10 mouse cellular contexts compared by ENCODE assay signal in genomic region chr7:83675545-83676254, GRCm38 (mm10). TPM values are rescaled to one million over a fixed set of nuclear protein-coding genes. Genes with fewer than 3 reads are reported as not detected.
DNase-seq lines count a peak whose midpoint lies in the region; ATAC-seq and TF ChIP-seq lines count a peak whose summit lies in the region.
"Had no signal": no experiment of that assay in that cellular context is flagged by ENCODE, and none has a peak within 500 bp of the region (broad histone marks: within the 10 kb centered on the region; RNA-seq: fewer than 3 reads in every experiment).

No protein-coding gene starts in this region.

- no peak overlapping the region for H3K27ac ChIP-seq in kidney, embryonic 16.5 days (ENCODE audit: low read length)
- no peak overlapping the region for H3K27ac ChIP-seq in CH12.LX (ENCODE audit: insufficient read depth, low read depth)
- no peak overlapping the region for H3K27ac ChIP-seq in neural tube, embryonic 15.5 days (replicated peaks)
- H3K27ac ChIP-seq in intestine, embryonic 15.5 days: no peak overlapping the region
- H3K27ac ChIP-seq: liver, embryonic 15.5 days had no signal

- TF ChIP-seq CTCF in CH12.LX (conservative IDR thresholded peaks at IDR 0.05 in 1 of 2, IDR thresholded peaks at IDR 0.05 in 1 of 2; ENCODE audit: low read depth in 2 of 2, low read length in 2 of 2): peak; percentile 29 to 94; a peak in 2 of 4 replicates

- no peaks in the 10 kb centered on the region for H3K9me3 ChIP-seq in kidney, embryonic 16.5 days (ENCODE audit: low read length)
- H3K9me3 ChIP-seq in CH12.LX (replicated peaks; ENCODE audit: low read length): peaks cover 7% of the 10 kb centered on the region
- H3K9me3 ChIP-seq in neural tube, embryonic 15.5 days (replicated peaks): no peaks in the 10 kb centered on the region
- H3K9me3 ChIP-seq in intestine, embryonic 15.5 days: no peaks in the 10 kb centered on the region
- H3K9me3 ChIP-seq: liver, embryonic 15.5 days had no signal

- H3K4me1 ChIP-seq in kidney, embryonic 16.5 days (ENCODE audit: insufficient read depth, low read length): no peaks in the 10 kb centered on the region
- peaks cover 0 to 12% of the 10 kb centered on the region in 2 experiments; a peak in 2 of 4 replicates for H3K4me1 ChIP-seq in CH12.LX (ENCODE audit: control insufficient read depth in 1 of 2, insufficient read depth in 2 of 2)
- no peaks in the 10 kb centered on the region for H3K4me1 ChIP-seq in neural tube, embryonic 15.5 days
- H3K4me1 ChIP-seq in intestine, embryonic 15.5 days (replicated peaks): no peaks in the 10 kb centered on the region
- H3K4me1 ChIP-seq: liver, embryonic 15.5 days had no signal

- TF ChIP-seq RAD21 in CH12.LX (IDR thresholded peaks at IDR 0.05; ENCODE audit: low read depth, low read length): peak; percentile 93

- peak; percentile 55 for DNase-seq in kidney, adult 9 months
- no peak for DNase-seq in CH12.LX (ENCODE audit: extremely low read depth)
- peak; percentile 23 for DNase-seq in adipocyte (ENCODE audit: low spot score)
- peak; percentile 36 for DNase-seq in kidney, postnatal 14 days
- no peak for DNase-seq in ovary, postnatal 10 days (ENCODE audit: low spot score)

- no peaks in the 10 kb centered on the region for H3K36me3 ChIP-seq in kidney, embryonic 16.5 days (ENCODE audit: insufficient read depth, low read length)
- H3K36me3 ChIP-seq in CH12.LX (replicated peaks in 1 of 2; ENCODE audit: control insufficient read depth in 1 of 2, insufficient read depth in 1 of 2, low read length in 1 of 2): no peaks in the 10 kb centered on the region
- H3K36me3 ChIP-seq in neural tube, embryonic 15.5 days: no peaks in the 10 kb centered on the region
- no peaks in the 10 kb centered on the region for H3K36me3 ChIP-seq in intestine, embryonic 15.5 days
- H3K36me3 ChIP-seq: liver, embryonic 15.5 days had no signal

- dilution Hi-C loops in CH12.LX (cut with MboI; ENCODE audit: extremely low pct_ligation_motif_present, extremely low pct_unique_long_range_greater_than_20kb, low sequenced_read_pairs): no loop called here

- H3K79me2 ChIP-seq in CH12.LX (replicated peaks; ENCODE audit: control insufficient read depth, extremely low read depth, insufficient read depth, poor library complexity, severe bottlenecking): no peaks in the 10 kb centered on the region

- no peak overlapping the region for H3K9ac ChIP-seq in kidney, embryonic 16.5 days (replicated peaks; ENCODE audit: low read length)
- H3K9ac ChIP-seq in CH12.LX (ENCODE audit: insufficient read depth, low read depth): no peak overlapping the region
- no peak overlapping the region for H3K9ac ChIP-seq in neural tube, embryonic 15.5 days (replicated peaks)
- H3K9ac ChIP-seq in intestine, embryonic 15.5 days: no peak overlapping the region
- H3K9ac ChIP-seq: liver, embryonic 15.5 days had no signal

- in situ Hi-C loops in CH12.LX (cut with MboI; ENCODE audit: low pct_ligation_motif_present, low pct_unique_long_range_greater_than_20kb, low sequenced_read_pairs): no loop called here

- no peak overlapping the region for H3K4me3 ChIP-seq in kidney, embryonic 16.5 days (ENCODE audit: low read length)
- H3K4me3 ChIP-seq in CH12.LX (replicated peaks in 1 of 3; ENCODE audit: low read depth in 2 of 3, low read length in 2 of 3, poor library complexity in 1 of 3): no peak overlapping the region
- no peak overlapping the region for H3K4me3 ChIP-seq in neural tube, embryonic 15.5 days (replicated peaks)
- H3K4me3 ChIP-seq in intestine, embryonic 15.5 days (replicated peaks): no peak overlapping the region
- H3K4me3 ChIP-seq: erythroblast, embryonic 14.5 days; liver, embryonic 15.5 days had no signal

- ATAC-seq in kidney, embryonic 16.5 days (ENCODE audit: low FRiP score, low TSS enrichment): no peak
- ATAC-seq in neural tube, embryonic 15.5 days (ENCODE audit: low FRiP score): peak; percentile 61; the same call in 1 of the 2 replicates
- ATAC-seq in intestine, embryonic 15.5 days: no peak

- WGBS in kidney, embryonic 16.5 days: 40% methylated on average over 5 of the region's 5 CpGs
- 43% methylated on average over 5 of the region's 5 CpGs for WGBS in neural tube, embryonic 15.5 days
- WGBS in intestine, embryonic 15.5 days: 30% methylated on average over 5 of the region's 5 CpGs

- no peak for TF ChIP-seq EP300 in CH12.LX (IDR thresholded peaks at IDR 0.05; ENCODE audit: low read length)

- no peaks in the 10 kb centered on the region for H3K27me3 ChIP-seq in kidney, embryonic 16.5 days (ENCODE audit: insufficient read depth, low read length)
- H3K27me3 ChIP-seq in CH12.LX (replicated peaks): no peaks in the 10 kb centered on the region
- H3K27me3 ChIP-seq in neural tube, embryonic 15.5 days (replicated peaks): no peaks in the 10 kb centered on the region
- H3K27me3 ChIP-seq in intestine, embryonic 15.5 days (replicated peaks): no peaks in the 10 kb centered on the region
- H3K27me3 ChIP-seq: liver, embryonic 15.5 days had no signal

- no peak overlapping the region for H3K4me2 ChIP-seq in kidney, embryonic 16.5 days (replicated peaks; ENCODE audit: low read depth, low read length)
- no peak overlapping the region for H3K4me2 ChIP-seq in CH12.LX (ENCODE audit: insufficient read depth, low read depth, poor library complexity, severe bottlenecking)
- no peak overlapping the region for H3K4me2 ChIP-seq in neural tube, embryonic 15.5 days
- no peak overlapping the region for H3K4me2 ChIP-seq in intestine, embryonic 15.5 days (replicated peaks)
- H3K4me2 ChIP-seq: liver, embryonic 15.5 days had no signal

- no peak for TF ChIP-seq POLR2A in CH12.LX (IDR thresholded peaks at IDR 0.05; ENCODE audit: low read depth, low read length)

TF ChIP-seq in CH12.LX, 34 proteins besides CTCF, POLR2A, EP300 and RAD21:
- TF ChIP-seq ZC3H11A (IDR thresholded peaks at IDR 0.05; ENCODE audit: low read depth, low read length): peak; percentile 84
- TF ChIP-seq NELFE (IDR thresholded peaks at IDR 0.05; ENCODE audit: low read depth, low read length): 0 out of 2 replicates have a peak, but pooled peaks have one; percentile 14
- 0 out of 2 replicates have a peak, but pooled peaks have one; percentile 24 for TF ChIP-seq ELF1 (IDR thresholded peaks at IDR 0.05; ENCODE audit: low read depth, low read length)
- no peak for TF ChIP-seq MYC (IDR thresholded peaks at IDR 0.05; ENCODE audit: low read depth, low read length)
- TF ChIP-seq E2F4 (IDR thresholded peaks at IDR 0.05; ENCODE audit: insufficient replicate concordance, low read depth, low read length): no peak
- TF ChIP-seq SMC3 (IDR thresholded peaks at IDR 0.05; ENCODE audit: low read depth, low read length): peak; percentile 96
- 0 out of 2 replicates have a peak, but pooled peaks have one; percentile 28 for TF ChIP-seq RCOR1 (conservative IDR thresholded peaks at IDR 0.05; ENCODE audit: low read depth, low read length)
- TF ChIP-seq IRF4 (IDR thresholded peaks at IDR 0.05; ENCODE audit: low read depth, low read length): peak; percentile 67; the same call in 1 of the 2 replicates
- 0 out of 2 replicates have a peak, but pooled peaks have one; percentile 30 for TF ChIP-seq MAZ (IDR thresholded peaks at IDR 0.05; ENCODE audit: low read depth, low read length)

RNA-seq across cellular contexts. Expression of gene Stard5, which starts 43.9 kb away (rescaled TPM):
- polyA plus RNA-seq in kidney, embryonic 16.5 days (2015; fragmentation: Nextera tagmentation; extraction: Ambion mirVana): 30.9 and 31.7 TPM in 2 replicates
- total RNA-seq in CH12.LX (2012; rRNA removed) (37.6 and 44.9 TPM in 2 replicates), CH12.LX (2014; rRNA removed) (30.1 and 31.7 TPM in 2 replicates)
- 33.1 and 39.2 TPM in 2 replicates for polyA plus RNA-seq in CH12.LX (2012; ENCODE audit: insufficient read length, low read depth)
- polyA plus RNA-seq in neural tube, embryonic 15.5 days (2015; fragmentation: Nextera tagmentation; extraction: Ambion mirVana): 5.8 and 18.3 TPM in 2 replicates
- 50.5 and 52.3 TPM in 2 replicates for polyA plus RNA-seq in intestine, embryonic 15.5 days (2015; fragmentation: Nextera tagmentation; extraction: Ambion mirVana)

Comparison
In these comparisons a context has a peak if more than half of its experiments do, and no peak if none do; other contexts are left out.
1. DNase-seq: peak in kidney, adult 9 months (single experiment), adipocyte (single experiment) and kidney, postnatal 14 days (single experiment); none in CH12.LX (single experiment) and ovary, postnatal 10 days (single experiment).